Mouse (Mus musculus) lung, embryonic 16.5 days (tissue): ENCODE results near the gene Mdp1. TPM values are rescaled to one million over a fixed set of nuclear protein-coding genes. Genes with fewer than 3 reads are reported as not detected.

Experiments used
- ATAC-seq: fragments of 200-750 bp; cut with Nextera tagmentation; 2 replicates; pipeline ENCODE4 v1.8.0; 2017; ENCODE audit warnings: low read depth, mild to moderate bottlenecking, moderate library complexity
- H3K27ac ChIP-seq: fragments of 300-500 bp; sonication (generic); 2 replicates; pipeline ENCODE4 v1.5.1; 2014; ENCODE audit warnings: mild to moderate bottlenecking, control low read depth, low read length
- H3K27me3 ChIP-seq: fragments of 300-500 bp; sonication (generic); 2 replicates; pipeline ENCODE4 v1.6.1; 2014; ENCODE audit warnings: low read depth, low read length, mixed read lengths; ENCODE audit not compliant: control insufficient read depth, insufficient read depth
- H3K36me3 ChIP-seq: fragments of 300-500 bp; sonication (generic); 2 replicates; pipeline ENCODE4 v1.6.1; 2014; ENCODE audit warnings: low read length; ENCODE audit not compliant: control insufficient read depth, insufficient read depth
- H3K4me1 ChIP-seq: fragments of 300-500 bp; sonication (generic); replicated peaks from 2 replicates; pipeline ENCODE4 v1.6.1; 2014; ENCODE audit warnings: low read length, mixed read lengths; ENCODE audit not compliant: control insufficient read depth, insufficient read depth
- H3K4me2 ChIP-seq: fragments of 300-500 bp; sonication (generic); 2 replicates; pipeline ENCODE4 v1.6.1; 2014; ENCODE audit warnings: low read depth, low read length, control low read depth
- H3K4me3 ChIP-seq: fragments of 300-500 bp; sonication (generic); 2 replicates; pipeline ENCODE4 v1.5.1; 2014; ENCODE audit warnings: mild to moderate bottlenecking, low read length, control low read depth
- H3K9ac ChIP-seq: fragments of 300-500 bp; sonication (generic); 2 replicates; pipeline ENCODE4 v1.6.1; 2014; ENCODE audit warnings: low read length, control low read depth
- H3K9me3 ChIP-seq: fragments of 300-500 bp; sonication (generic); 2 replicates; pipeline ENCODE4 v1.6.1; 2016; ENCODE audit warnings: low read length; ENCODE audit not compliant: control insufficient read depth
- WGBS: fragments of 180-500 bp; shearing (Covaris S2); extraction: QIAGEN DNeasy Blood & Tissue Kit; methylation state at CpG from one replicate; pipeline ENCODE4 v1.1.7; 2014; 5-methylcytosine and 5-hydroxymethylcytosine counted together
- polyA plus RNA-seq: library from polyadenylated mRNA; unstranded; fragments of >200 nt; fragmentation: Nextera tagmentation; extraction: Ambion mirVana; gene quantifications from 2 replicates; pipeline ENCODE4 v1.2.1, GENCODE M21; 2015

The Mdp1 gene
- polyA plus RNA-seq, 1 experiment from 2014 or later: 52.0 TPM

GRCm38 (mm10) chr14:55681160-55682117 lies 21.1 kb upstream of the Mdp1 start, which contains the start of gene Tinf2:
Gene Tinf2, minus strand, starts transcription at chr14:55681820.
- H3K36me3 ChIP-seq: peaks cover 23% of the 10 kb centered on the region
- under 1% methylated on average over 65 of the region's 66 CpGs for WGBS
- peak; percentile 98 for ATAC-seq

GRCm38 (mm10) chr14:55677615-55678014 lies 17.3 kb upstream of the Mdp1 start:
- ATAC-seq: no peak
- no peak overlapping the region for H3K4me3 ChIP-seq
- no peaks in the 10 kb centered on the region for H3K27me3 ChIP-seq
- H3K9ac ChIP-seq: no peak overlapping the region
- H3K36me3 ChIP-seq: peaks cover 38% of the 10 kb centered on the region
- H3K4me2 ChIP-seq: no peak overlapping the region
- 80% methylated on average over 4 of the region's 4 CpGs for WGBS
- H3K27ac ChIP-seq: no peak overlapping the region
- H3K4me1 ChIP-seq: peaks cover 14% of the 10 kb centered on the region
- H3K9me3 ChIP-seq: no peaks in the 10 kb centered on the region

More at GRCm38 (mm10) chr14:55681160-55682117, 21.1 kb upstream of the Mdp1 start, which contains the start of gene Tinf2:
- Histone ChIP-seq H3K4me3 (peak within 1 kb of the TSS; percentile 78), H3K4me2 (peak within 1 kb of the TSS; percentile 74), H3K9ac (peak within 1 kb of the TSS; percentile 78), H3K27me3 (no peaks in the 10 kb centered on the region), H3K9me3 (no peaks in the 10 kb centered on the region), H3K27ac (peak within 1 kb of the TSS; percentile 90), H3K4me1 (peaks cover 10% of the 10 kb centered on the region)

- H3K4me2 ChIP-seq: peak overlapping the region; percentile 93
- H3K4me1 ChIP-seq: peaks cover 10% of the 10 kb centered on the region
- peaks cover 24% of the 10 kb centered on the region for H3K36me3 ChIP-seq
- no peaks in the 10 kb centered on the region for H3K27me3 ChIP-seq
- no peaks in the 10 kb centered on the region for H3K9me3 ChIP-seq
- peak overlapping the region; percentile 97 for H3K4me3 ChIP-seq
- H3K9ac ChIP-seq: peak overlapping the region; percentile 89
- no peak for ATAC-seq
- 68% methylated on average over 7 of the region's 7 CpGs for WGBS
- peak overlapping the region; percentile 93 for H3K27ac ChIP-seq
These were observed 12.4 kb upstream of the Mdp1 start for GRCm38 (mm10) chr14:55672741-55673060.

DNA sequence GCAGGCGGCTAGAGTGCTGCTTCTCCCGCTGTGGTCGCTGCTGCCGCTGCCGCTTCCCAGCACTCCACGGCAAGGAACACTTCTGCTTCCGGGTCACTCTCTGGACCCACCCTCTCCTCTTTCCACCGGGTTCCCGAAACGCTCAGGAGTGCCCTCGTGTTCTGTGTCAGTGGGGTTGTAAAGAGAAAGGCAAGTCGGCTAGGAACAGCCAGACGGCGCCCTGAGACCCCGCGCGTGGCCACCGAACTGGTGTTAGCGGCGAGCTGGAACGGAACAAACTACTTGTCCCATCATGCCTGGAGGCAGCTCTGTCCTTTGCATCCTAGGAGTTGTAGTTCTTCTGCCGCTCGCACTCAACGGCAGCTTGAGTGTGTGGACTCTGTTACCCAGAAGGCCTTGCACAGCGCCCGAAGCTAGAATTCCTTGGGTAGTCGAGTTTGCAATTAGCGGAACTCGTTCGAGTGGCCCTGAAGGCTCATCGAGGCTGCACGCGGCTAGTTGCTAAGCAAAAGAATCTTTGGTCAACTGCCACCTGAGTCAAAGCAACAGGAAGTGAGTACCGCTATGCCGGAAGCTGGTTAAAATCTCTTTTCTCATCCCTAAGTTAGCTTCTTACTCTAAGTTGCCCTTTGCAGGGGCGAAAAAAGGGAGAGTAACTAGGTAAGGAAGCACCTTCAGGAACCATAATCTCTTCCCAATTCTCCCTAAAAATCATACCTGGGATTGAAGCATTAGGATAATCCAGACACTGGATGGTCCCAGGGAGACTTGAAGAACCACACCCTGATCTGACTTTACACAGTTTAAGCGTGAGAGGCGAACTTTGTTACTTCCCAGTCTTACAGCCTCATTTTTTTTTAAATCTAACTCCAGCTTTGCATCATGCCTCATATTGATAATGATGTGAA lies 11.8 kb upstream of the Mdp1 start, which contains the start of the genes Gmpr2 and Nedd8:
Gene Gmpr2 (plus strand): TSS at position 109 of the 908 bp plus-strand sequence.
Gene Nedd8 (minus strand): TSS at position 292 of the 908 bp plus-strand sequence.
- Histone ChIP-seq H3K36me3 (peaks cover 19% of the 10 kb centered on the region), H3K4me3 (peak within 1 kb of the TSS; percentile 97), H3K9ac (peak within 1 kb of the TSS; percentile 89), H3K9me3 (no peaks in the 10 kb centered on the region), H3K27me3 (no peaks in the 10 kb centered on the region), H3K4me1 (peaks cover 10% of the 10 kb centered on the region), H3K4me2 (peak within 1 kb of the TSS; percentile 93), H3K27ac (peak within 1 kb of the TSS; percentile 93)
- peak; percentile 99 for ATAC-seq
- under 1% methylated on average over 38 of the region's 38 CpGs for WGBS

GRCm38 (mm10) chr14:55671486-55671832 lies 11.2 kb upstream of the Mdp1 start:
- ATAC-seq: peak; percentile 50
- Histone ChIP-seq H3K4me3 (peak overlapping the region; percentile 97), H3K9me3 (no peaks in the 10 kb centered on the region), H3K36me3 (peaks cover 16% of the 10 kb centered on the region; the same call in 1 of the 2 replicates), H3K27me3 (no peaks in the 10 kb centered on the region), H3K9ac (peak overlapping the region; percentile 89), H3K27ac (peak overlapping the region; percentile 93), H3K4me2 (peak overlapping the region; percentile 93), H3K4me1 (peaks cover 10% of the 10 kb centered on the region)
- WGBS: under 1% methylated on average over 12 of the region's 12 CpGs

DNA sequence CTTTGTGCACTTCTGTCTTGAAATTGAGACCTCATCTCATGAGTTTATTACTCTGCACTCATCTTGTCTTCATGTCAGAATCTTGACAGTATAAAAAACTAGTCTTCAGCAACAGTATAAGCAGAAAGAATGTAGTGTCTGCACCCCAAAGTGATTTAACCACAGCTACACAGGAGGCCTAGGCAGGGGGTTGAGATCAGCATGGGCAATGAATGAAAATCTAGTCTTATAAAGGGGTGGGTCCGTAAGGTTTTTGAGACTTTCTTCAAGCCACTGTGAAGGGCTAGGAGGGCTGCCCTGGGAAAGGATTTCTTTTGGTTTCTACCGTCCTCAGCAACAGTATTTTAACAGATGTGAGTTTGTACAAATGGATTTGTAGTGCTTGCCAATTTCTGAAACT lies 328 bp upstream of the Mdp1 start:
- Histone ChIP-seq H3K9me3 (no peaks in the 10 kb centered on the region), H3K27ac (0 out of 2 replicates have a peak overlapping the region, but pooled peaks have one; percentile 9), H3K9ac (peak overlapping the region; percentile 70), H3K27me3 (no peaks in the 10 kb centered on the region), H3K4me3 (peak overlapping the region; percentile 75), H3K4me2 (peak overlapping the region; percentile 61), H3K36me3 (peaks cover 19% of the 10 kb centered on the region), H3K4me1 (peaks cover 11% of the 10 kb centered on the region)
- WGBS: 46% methylated on average over 2 of the region's 2 CpGs
- ATAC-seq: peak; percentile 5; the same call in 1 of the 2 replicates

DNA sequence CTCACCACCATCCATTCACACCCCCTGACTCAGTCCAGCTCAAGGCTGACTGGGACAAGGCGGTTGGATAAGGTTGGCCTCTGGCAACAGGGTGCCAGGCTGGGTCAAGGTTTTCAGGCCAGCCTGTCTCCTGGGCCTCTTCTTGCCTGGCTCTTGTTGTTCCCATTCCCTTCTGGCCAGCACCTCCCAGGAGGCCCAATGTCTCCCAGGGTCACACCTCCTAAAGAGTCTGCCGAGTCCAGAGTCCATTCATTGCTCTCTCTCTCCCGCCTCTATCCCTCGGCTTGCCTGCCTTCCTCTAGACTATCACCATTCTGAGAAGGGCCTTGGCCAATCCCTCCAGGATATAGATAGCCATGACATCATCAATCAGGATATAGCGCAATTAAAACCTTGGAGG lies 2.3 kb downstream of the Mdp1 start:
- WGBS: 84% methylated on average over 5 of the region's 5 CpGs
- ATAC-seq: no peak
- H3K27ac ChIP-seq: no peak overlapping the region

DNA sequence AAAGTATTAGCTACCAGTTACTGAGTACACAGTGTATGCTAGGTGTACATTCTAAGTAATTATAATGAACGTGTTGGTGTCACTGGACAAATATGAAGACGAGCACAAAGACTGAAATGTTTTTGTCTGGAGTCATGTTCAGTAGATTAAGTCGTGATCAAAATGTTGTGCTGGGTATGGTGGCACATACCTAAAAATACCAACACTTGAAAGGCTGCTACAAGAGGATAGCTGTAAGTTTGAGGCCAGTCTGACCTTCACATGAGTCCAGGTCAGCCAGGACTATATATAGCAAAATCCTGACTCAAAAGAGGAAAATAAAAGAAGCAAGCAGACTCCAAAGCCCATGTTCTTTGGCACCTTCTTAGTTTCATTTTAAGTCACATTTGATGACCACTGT lies 3.4 kb downstream of the Mdp1 start:
- no peaks in the 10 kb centered on the region for H3K9me3 ChIP-seq
- peaks cover 8% of the 10 kb centered on the region; the same call in 1 of the 2 replicates for H3K36me3 ChIP-seq
- ATAC-seq: no peak
- no peaks in the 10 kb centered on the region for H3K27me3 ChIP-seq
- WGBS: 77% methylated on average over 3 of the region's 3 CpGs
- H3K27ac ChIP-seq: no peak overlapping the region
- H3K4me1 ChIP-seq: peaks cover 11% of the 10 kb centered on the region
- no peak overlapping the region for H3K4me3 ChIP-seq
- no peak overlapping the region for H3K9ac ChIP-seq
- H3K4me2 ChIP-seq: no peak overlapping the region

More for the DNA sequence above, 2.3 kb downstream of the Mdp1 start:
- H3K9me3 ChIP-seq: no peaks in the 10 kb centered on the region
- H3K9ac ChIP-seq: no peak overlapping the region
- no peak overlapping the region for H3K4me3 ChIP-seq
- peaks cover 14% of the 10 kb centered on the region; the same call in 1 of the 2 replicates for H3K36me3 ChIP-seq
- no peak overlapping the region for H3K4me2 ChIP-seq
- H3K27me3 ChIP-seq: no peaks in the 10 kb centered on the region
- H3K4me1 ChIP-seq: peaks cover 11% of the 10 kb centered on the region
